ENCODE assay signal across 9 mouse cellular contexts in genomic region chr7:25181814-25182213, GRCm38 (mm10). TPM values are rescaled to one million over a fixed set of nuclear protein-coding genes. Genes with fewer than 3 reads are reported as not detected.
A peak's percentile ranks its signal among the peaks of the same experiment; 100 is the strongest.
DNase-seq lines count a peak whose midpoint lies in the region; ATAC-seq lines count a peak whose summit lies in the region.
"Had no signal": no experiment of that assay in that cellular context is flagged by ENCODE, and none has a peak within 500 bp of the region (broad histone marks: within the 10 kb centered on the region; RNA-seq: fewer than 3 reads in every experiment).

No protein-coding gene starts in this region.

- no peak for DNase-seq in heart, postnatal 25 days (ENCODE audit: low spot score)
- peak; percentile 21 for DNase-seq in T-cell, adult 2 months (ENCODE audit: low spot score)
- DNase-seq in hindbrain, embryonic 10.5 days (ENCODE audit: low spot score), result no peak
- DNase-seq in gastrocnemius, postnatal 36 days, result no peak
- no peak for DNase-seq in ovary, adult 18-20 months (ENCODE audit: low spot score)
- no peak for DNase-seq in frontal cortex, postnatal 10 days (ENCODE audit: low spot score in 2 of 2)

- H3K27me3 ChIP-seq in heart, embryonic 11.5 days (ENCODE audit: control insufficient read depth, insufficient read depth, low read length), result peaks cover 79% of the 10 kb centered on the region
- peaks cover 93% of the 10 kb centered on the region for H3K27me3 ChIP-seq in hindbrain, embryonic 10.5 days (ENCODE audit: insufficient read depth, poor library complexity, severe bottlenecking)
- peaks cover 73% of the 10 kb centered on the region for H3K27me3 ChIP-seq in midbrain, embryonic 12.5 days

- H3K27ac ChIP-seq in heart, embryonic 11.5 days (ENCODE audit: low read depth, low read length), result no peak overlapping the region
- H3K27ac ChIP-seq in hindbrain, embryonic 10.5 days, result peak overlapping the region; percentile 2; the same call in 1 of the 2 replicates
- no peak overlapping the region for H3K27ac ChIP-seq in midbrain, embryonic 12.5 days (replicated peaks)

- H3K9ac ChIP-seq in heart, embryonic 11.5 days (ENCODE audit: low read depth, low read length), result no peak overlapping the region
- peak overlapping the region; percentile 28; the same call in 1 of the 2 replicates for H3K9ac ChIP-seq in midbrain, embryonic 12.5 days (replicated peaks)

- 0 out of 2 replicates have a peak overlapping the region, but pooled peaks have one; percentile 1 for H3K4me3 ChIP-seq in heart, embryonic 11.5 days (ENCODE audit: low read depth, low read length)
- peak overlapping the region; percentile 71 for H3K4me3 ChIP-seq in hindbrain, embryonic 10.5 days
- H3K4me3 ChIP-seq in midbrain, embryonic 12.5 days, result peak overlapping the region; percentile 21
- H3K4me3 ChIP-seq: erythroblast, embryonic 14.5 days had no signal

- no peaks in the 10 kb centered on the region for H3K36me3 ChIP-seq in heart, embryonic 11.5 days (ENCODE audit: control insufficient read depth, insufficient read depth, low read length)
- H3K36me3 ChIP-seq in hindbrain, embryonic 10.5 days, result no peaks in the 10 kb centered on the region
- no peaks in the 10 kb centered on the region for H3K36me3 ChIP-seq in midbrain, embryonic 12.5 days

- ATAC-seq in heart, embryonic 11.5 days (replicated peaks; ENCODE audit: insufficient number of reproducible peaks, low FRiP score, low TSS enrichment), result no peak
- no peak for ATAC-seq in midbrain, embryonic 12.5 days (ENCODE audit: low FRiP score, low read depth)

- peaks cover 8% of the 10 kb centered on the region; the same call in 1 of the 2 replicates for H3K4me1 ChIP-seq in heart, embryonic 11.5 days (ENCODE audit: control insufficient read depth, insufficient read depth, low read length)
- peaks cover 50% of the 10 kb centered on the region for H3K4me1 ChIP-seq in hindbrain, embryonic 10.5 days (replicated peaks)
- H3K4me1 ChIP-seq in midbrain, embryonic 12.5 days, result peaks cover 42% of the 10 kb centered on the region

- 8% methylated on average over 21 of the region's 21 CpGs for WGBS in heart, embryonic 11.5 days (ENCODE audit: insufficient replicate concordance)
- WGBS in hindbrain, embryonic 10.5 days, result 4% methylated on average over 21 of the region's 21 CpGs
- WGBS in midbrain, embryonic 12.5 days, result 4% methylated on average over 21 of the region's 21 CpGs

- H3K9me3 ChIP-seq in heart, embryonic 11.5 days (replicated peaks; ENCODE audit: control insufficient read depth, low read length), result no peaks in the 10 kb centered on the region
- H3K9me3 ChIP-seq in hindbrain, embryonic 10.5 days, result no peaks in the 10 kb centered on the region
- H3K9me3 ChIP-seq in midbrain, embryonic 12.5 days, result no peaks in the 10 kb centered on the region

- peak overlapping the region; percentile 48 for H3K4me2 ChIP-seq in heart, embryonic 11.5 days
- peak overlapping the region; percentile 69 for H3K4me2 ChIP-seq in midbrain, embryonic 12.5 days (replicated peaks)

- intact Hi-C loops in heart, postnatal 25 days (cut with DNase I), result no loop called here
- intact Hi-C loops in gastrocnemius, postnatal 36 days (cut with DNase I), result no loop called here

RNA-seq across cellular contexts. Expression of gene Pou2f2, which starts 2.3 kb away (rescaled TPM):
- 0.68 and 0.83 TPM in 2 replicates for polyA plus RNA-seq in heart, embryonic 11.5 days (2014; fragmentation: Nextera tagmentation; extraction: Ambion mirVana)
- total RNA-seq in heart, postnatal 25 days (2021), result under 1 TPM; 0.60 to 0.61 TPM
- 19.3 and 41.0 TPM in 2 replicates for polyA plus RNA-seq in hindbrain, embryonic 10.5 days (2016; fragmentation: Nextera tagmentation; extraction: Ambion mirVana)
- polyA plus RNA-seq in midbrain, embryonic 12.5 days (2016; fragmentation: Nextera tagmentation; extraction: Ambion mirVana), result 44.0 and 63.7 TPM in 2 replicates
- total RNA-seq in gastrocnemius, postnatal 36 days (2021), result under 1 TPM; 0.10 to 0.72 TPM

RNA-seq across cellular contexts. Expression of gene Dedd2, which starts 38.6 kb away (rescaled TPM):
- polyA plus RNA-seq in heart, embryonic 11.5 days (2014; fragmentation: Nextera tagmentation; extraction: Ambion mirVana), result 5.3 and 6.7 TPM in 2 replicates
- total RNA-seq in heart, postnatal 25 days (2021), result 10 to 100 TPM; 13.6 to 20.2 TPM
- 10.2 and 11.2 TPM in 2 replicates for polyA plus RNA-seq in hindbrain, embryonic 10.5 days (2016; fragmentation: Nextera tagmentation; extraction: Ambion mirVana)
- 11.7 and 12.2 TPM in 2 replicates for polyA plus RNA-seq in midbrain, embryonic 12.5 days (2016; fragmentation: Nextera tagmentation; extraction: Ambion mirVana)
- 10 to 100 TPM in 1 of 2 experiments, 1 to 10 TPM in 1; 8.4 to 10.7 TPM for total RNA-seq in gastrocnemius, postnatal 36 days (2021)

RNA-seq across cellular contexts. Expression of gene Zfp526, which starts 39.4 kb away (rescaled TPM):
- polyA plus RNA-seq in heart, embryonic 11.5 days (2014; fragmentation: Nextera tagmentation; extraction: Ambion mirVana), result 2.3 and 2.7 TPM in 2 replicates
- total RNA-seq in heart, postnatal 25 days (2021), result 1 to 10 TPM; 8.0 to 9.1 TPM
- 2.5 and 3.0 TPM in 2 replicates for polyA plus RNA-seq in hindbrain, embryonic 10.5 days (2016; fragmentation: Nextera tagmentation; extraction: Ambion mirVana)
- 2.3 and 2.5 TPM in 2 replicates for polyA plus RNA-seq in midbrain, embryonic 12.5 days (2016; fragmentation: Nextera tagmentation; extraction: Ambion mirVana)
- total RNA-seq in gastrocnemius, postnatal 36 days (2021), result 1 to 10 TPM; 4.1 to 5.5 TPM

RNA-seq across cellular contexts. Expression of gene Gsk3a, which starts 55.8 kb away (rescaled TPM):
- polyA plus RNA-seq in heart, embryonic 11.5 days (2014; fragmentation: Nextera tagmentation; extraction: Ambion mirVana), result 10.4 and 11.6 TPM in 2 replicates
- total RNA-seq in heart, postnatal 25 days (2021), result 10 to 100 TPM; 62.6 to 64.6 TPM
- polyA plus RNA-seq in hindbrain, embryonic 10.5 days (2016; fragmentation: Nextera tagmentation; extraction: Ambion mirVana), result 11.6 and 12.5 TPM in 2 replicates
- polyA plus RNA-seq in midbrain, embryonic 12.5 days (2016; fragmentation: Nextera tagmentation; extraction: Ambion mirVana), result 17.9 and 19.0 TPM in 2 replicates
- total RNA-seq in gastrocnemius, postnatal 36 days (2021), result 10 to 100 TPM; 64.0 to 69.6 TPM

Comparison
In these comparisons a context has a peak if more than half of its experiments do, and no peak if none do; other contexts are left out.
1. H3K4me3 ChIP-seq: peak in every context shown above with its lines; median percentile 71 in hindbrain, embryonic 10.5 days; 21 in midbrain, embryonic 12.5 days; 1 in heart, embryonic 11.5 days.
2. RNA of gene Pou2f2, which starts 2.3 kb away (polyA plus RNA-seq): 44.0 to 63.7 TPM in midbrain, embryonic 12.5 days and 19.3 to 41.0 TPM in hindbrain, embryonic 10.5 days; 0.68 to 0.83 TPM in heart, embryonic 11.5 days; every median in the first group is over 10 times any median in the second.